Mouse (Mus musculus) neural tube, embryonic 15.5 days (tissue): ENCODE measurements around the gene Shank2. TPM values are rescaled to one million over a fixed set of nuclear protein-coding genes. Genes with fewer than 3 reads are reported as not detected.

Experiments
- ATAC-seq: fragments of 200-750 bp; cut with Nextera tagmentation; 2 replicates; pipeline ENCODE4 v1.8.0; 2017; ENCODE audit warnings: mild to moderate bottlenecking, moderate TSS enrichment, moderate library complexity; ENCODE audit not compliant: low FRiP score
- H3K27ac ChIP-seq: fragments of 300-500 bp; sonication (generic); replicated peaks from 2 replicates; pipeline ENCODE4 v1.5.1; 2015; ENCODE audit warnings: mild to moderate bottlenecking, inconsistent platforms
- H3K27me3 ChIP-seq: fragments of 300-500 bp; sonication (generic); replicated peaks from 2 replicates; pipeline ENCODE4 v1.6.1; 2015; ENCODE audit warnings: inconsistent platforms
- H3K36me3 ChIP-seq: fragments of 300-500 bp; sonication (generic); 2 replicates; pipeline ENCODE4 v1.6.1; 2015; ENCODE audit warnings: inconsistent platforms
- H3K4me1 ChIP-seq: fragments of 300-500 bp; sonication (generic); 2 replicates; pipeline ENCODE4 v1.6.1; 2015; ENCODE audit warnings: inconsistent platforms
- H3K4me2 ChIP-seq: fragments of 300-500 bp; sonication (generic); 2 replicates; pipeline ENCODE4 v1.6.1; 2015; ENCODE audit warnings: inconsistent platforms, mild to moderate bottlenecking, moderate library complexity
- H3K4me3 ChIP-seq: fragments of 300-500 bp; sonication (generic); replicated peaks from 2 replicates; pipeline ENCODE4 v1.5.1; 2015; ENCODE audit warnings: mild to moderate bottlenecking, inconsistent platforms
- H3K9ac ChIP-seq: fragments of 300-500 bp; sonication (generic); replicated peaks from 2 replicates; pipeline ENCODE4 v1.6.1; 2015; ENCODE audit warnings: mild to moderate bottlenecking, inconsistent platforms
- H3K9me3 ChIP-seq: fragments of 300-500 bp; sonication (generic); replicated peaks from 2 replicates; pipeline ENCODE4 v1.6.1; 2016; ENCODE audit warnings: inconsistent platforms
- WGBS: fragments of 180-500 bp; shearing (Covaris S2); methylation state at CpG from one replicate; pipeline ENCODE4 v1.1.7; 2015; ENCODE audit warnings: mixed read lengths; 5-methylcytosine and 5-hydroxymethylcytosine counted together
- polyA plus RNA-seq: library from polyadenylated mRNA; unstranded; fragments of >200 nt; fragmentation: Nextera tagmentation; extraction: Ambion mirVana; gene quantifications from 2 replicates; pipeline ENCODE4 v1.2.1, GENCODE M21; 2015

Shank2 gene
- polyA plus RNA-seq, 1 experiment from 2014 or later: 9.8 TPM

DNA sequence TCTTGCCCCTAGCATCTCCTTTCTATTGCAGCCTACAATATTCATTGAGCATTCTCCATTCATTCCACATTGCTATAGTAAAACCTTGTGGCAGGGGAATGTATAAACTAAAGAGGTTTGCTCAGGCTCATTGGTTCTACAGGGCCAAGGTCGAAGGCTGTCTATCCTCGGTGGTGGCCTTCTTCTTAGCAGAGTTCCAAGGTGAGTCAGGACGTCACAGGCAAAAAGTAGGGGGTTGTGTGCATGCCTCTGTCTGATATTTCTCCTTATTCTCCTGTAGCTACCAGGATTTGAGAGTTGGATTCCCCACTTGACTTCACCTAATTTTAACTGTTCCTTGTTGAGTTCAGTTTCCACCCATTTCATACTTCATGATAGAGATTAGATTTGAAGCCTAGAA is 29.9 kb downstream of the Shank2 start:
- no peak for ATAC-seq
- WGBS: 86% methylated on average over 3 of the region's 3 CpGs
- Histone ChIP-seq H3K4me2 (no peak overlapping the region), H3K4me1 (no peaks in the 10 kb centered on the region), H3K27ac (no peak overlapping the region), H3K4me3 (no peak overlapping the region), H3K9me3 (no peaks in the 10 kb centered on the region), H3K36me3 (no peaks in the 10 kb centered on the region), H3K27me3 (no peaks in the 10 kb centered on the region), H3K9ac (no peak overlapping the region)

DNA sequence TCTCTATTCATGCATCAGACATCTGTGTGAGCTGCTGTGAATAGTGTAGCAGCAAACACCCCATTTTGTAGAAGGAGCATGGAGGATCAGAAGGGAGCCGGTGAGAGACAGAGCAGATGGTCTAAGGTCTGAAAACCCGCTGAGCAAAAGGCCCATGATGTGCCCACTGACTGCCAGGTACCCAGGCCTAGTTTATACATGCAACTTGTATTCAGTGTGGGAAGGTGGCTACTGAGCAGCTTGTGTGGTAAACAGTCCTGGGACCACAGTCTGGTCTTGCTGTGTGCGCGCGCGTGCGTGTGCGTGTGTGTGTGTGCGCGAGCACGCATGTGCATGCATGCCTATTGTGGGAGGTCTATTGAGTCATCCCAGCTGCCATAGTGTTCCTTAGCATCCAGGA is 35.8 kb downstream of the Shank2 start:
- H3K27me3 ChIP-seq: no peaks in the 10 kb centered on the region
- no peak overlapping the region for H3K4me2 ChIP-seq
- H3K9me3 ChIP-seq: no peaks in the 10 kb centered on the region
- H3K27ac ChIP-seq: peak overlapping the region; percentile 60
- 93% methylated on average over 11 of the region's 11 CpGs for WGBS
- ATAC-seq: no peak
- peaks cover 14% of the 10 kb centered on the region for H3K4me1 ChIP-seq
- no peak overlapping the region for H3K4me3 ChIP-seq
- no peaks in the 10 kb centered on the region for H3K36me3 ChIP-seq
- no peak overlapping the region for H3K9ac ChIP-seq

DNA sequence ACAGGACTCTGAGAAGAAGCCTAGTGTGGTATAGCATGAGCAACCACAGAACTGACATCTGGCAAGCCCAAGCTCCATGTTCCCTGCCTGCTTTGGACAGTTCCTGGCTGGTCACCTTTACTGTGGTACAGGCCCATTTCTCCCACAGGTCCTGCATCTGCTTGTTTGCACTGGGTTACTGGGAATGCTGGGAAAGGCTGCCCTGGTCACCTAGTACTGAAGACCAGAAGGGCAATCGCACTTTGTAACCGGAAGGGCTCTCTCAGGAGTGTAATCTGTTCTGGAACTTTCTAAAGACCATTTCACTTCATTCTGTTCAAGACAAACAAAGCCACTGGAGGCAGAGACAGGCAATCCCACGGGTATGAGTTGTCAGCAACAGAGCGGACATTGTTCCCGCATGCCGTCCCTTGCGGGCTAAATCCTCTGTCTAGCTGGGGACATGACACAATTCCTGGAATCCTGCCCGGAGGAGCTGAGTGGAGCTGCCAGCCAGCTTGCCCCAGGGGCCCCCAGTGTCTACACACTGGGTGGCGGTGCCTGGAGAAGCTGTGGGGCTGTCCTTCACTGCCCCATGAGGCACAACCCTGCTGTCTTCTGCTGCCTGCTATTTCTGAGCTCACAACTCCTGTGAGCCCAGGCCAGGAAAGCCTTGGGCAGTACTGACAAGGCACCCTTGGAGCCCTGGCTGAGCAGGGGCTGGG is 36.4 kb downstream of the Shank2 start:
- 37% methylated on average over 9 of the region's 9 CpGs for WGBS
- Histone ChIP-seq H3K4me2 (no peak overlapping the region), H3K27me3 (no peaks in the 10 kb centered on the region), H3K36me3 (no peaks in the 10 kb centered on the region), H3K4me3 (no peak overlapping the region), H3K9ac (no peak overlapping the region), H3K9me3 (no peaks in the 10 kb centered on the region), H3K4me1 (peaks cover 14% of the 10 kb centered on the region), H3K27ac (peak overlapping the region; percentile 71)
- ATAC-seq: peak; percentile 76; the same call in 1 of the 2 replicates

DNA sequence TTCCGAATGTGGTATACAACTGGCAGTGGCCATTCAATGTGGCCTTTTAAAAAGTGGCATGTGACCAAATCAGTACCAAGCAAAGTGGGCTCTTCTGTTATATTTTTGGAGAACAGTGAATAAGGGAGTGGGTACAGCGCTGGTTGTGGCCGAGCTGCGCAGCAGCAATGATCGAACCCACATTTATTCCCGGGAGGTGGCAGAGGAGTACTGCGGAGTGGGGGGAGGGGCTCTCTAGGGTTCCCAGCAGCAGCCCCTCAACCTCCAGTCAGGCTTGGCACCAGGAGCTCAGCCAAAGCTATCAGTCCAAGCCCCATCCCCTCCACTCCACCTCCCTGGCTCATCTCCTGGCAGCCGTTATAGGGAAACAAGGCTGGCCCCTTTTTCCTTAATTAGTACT is 37.0 kb downstream of the Shank2 start:
- Histone ChIP-seq H3K27ac (peak overlapping the region; percentile 71), H3K36me3 (no peaks in the 10 kb centered on the region), H3K4me2 (no peak overlapping the region), H3K27me3 (no peaks in the 10 kb centered on the region), H3K4me3 (no peak overlapping the region), H3K4me1 (peaks cover 14% of the 10 kb centered on the region), H3K9me3 (no peaks in the 10 kb centered on the region), H3K9ac (no peak overlapping the region)
- 55% methylated on average over 8 of the region's 8 CpGs for WGBS
- 0 out of 2 replicates have a peak, but pooled peaks have one; percentile 24 for ATAC-seq

DNA sequence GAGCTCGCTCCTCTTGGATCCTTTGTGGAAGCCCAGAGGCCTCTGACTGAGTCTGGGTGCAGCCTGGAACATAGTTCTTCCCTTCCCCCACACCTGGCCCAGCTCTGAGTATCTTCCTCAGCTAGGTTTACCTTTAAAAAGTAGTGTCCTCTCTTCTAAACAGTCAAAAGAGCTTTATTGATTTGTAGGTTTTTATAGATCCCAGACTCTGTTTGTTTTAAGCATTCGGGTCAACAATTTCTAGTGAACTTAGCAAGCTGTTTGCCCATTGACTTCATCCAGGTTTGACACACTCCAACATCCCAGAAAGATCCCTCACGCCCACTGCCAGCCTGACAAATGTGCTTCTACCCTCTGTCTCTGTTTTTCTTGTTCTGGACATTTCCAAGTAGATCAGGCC is 38.6 kb downstream of the Shank2 start:
- Histone ChIP-seq H3K27me3 (no peaks in the 10 kb centered on the region), H3K4me2 (no peak overlapping the region), H3K36me3 (no peaks in the 10 kb centered on the region), H3K4me1 (peaks cover 14% of the 10 kb centered on the region), H3K9ac (no peak overlapping the region), H3K27ac (no peak overlapping the region), H3K9me3 (no peaks in the 10 kb centered on the region), H3K4me3 (no peak overlapping the region)
- no peak for ATAC-seq
- WGBS: 79% methylated on average over 3 of the region's 3 CpGs

DNA sequence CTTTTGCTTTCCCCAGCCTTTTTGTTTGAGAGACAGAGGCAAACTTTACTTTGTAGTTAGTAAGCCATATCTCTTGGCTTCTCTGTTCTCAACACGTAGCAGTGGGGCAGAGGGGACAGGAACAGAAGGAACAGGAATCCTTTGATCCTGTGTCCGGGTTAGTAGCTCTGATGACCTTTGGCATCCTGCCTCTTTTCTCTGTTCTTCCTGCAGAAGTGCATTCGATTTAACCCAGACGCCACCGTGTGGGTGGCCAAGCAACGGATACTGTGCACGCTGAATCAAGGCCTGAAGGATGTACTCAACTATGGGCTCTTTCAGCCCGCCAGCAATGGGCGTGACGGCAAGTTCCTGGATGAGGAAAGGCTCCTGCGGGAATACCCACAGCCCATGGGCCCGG is 50.3 kb downstream of the Shank2 start:
- Histone ChIP-seq H3K9ac (no peak overlapping the region), H3K27ac (no peak overlapping the region), H3K36me3 (no peaks in the 10 kb centered on the region), H3K9me3 (no peaks in the 10 kb centered on the region), H3K4me1 (peaks cover 2% of the 10 kb centered on the region; the same call in 1 of the 2 replicates), H3K4me2 (no peak overlapping the region), H3K4me3 (no peak overlapping the region), H3K27me3 (0 out of 2 replicates have a peak, but pooled peaks cover 2% of the 10 kb centered on the region)
- WGBS: 7% methylated on average over 12 of the region's 12 CpGs
- ATAC-seq: no peak

DNA sequence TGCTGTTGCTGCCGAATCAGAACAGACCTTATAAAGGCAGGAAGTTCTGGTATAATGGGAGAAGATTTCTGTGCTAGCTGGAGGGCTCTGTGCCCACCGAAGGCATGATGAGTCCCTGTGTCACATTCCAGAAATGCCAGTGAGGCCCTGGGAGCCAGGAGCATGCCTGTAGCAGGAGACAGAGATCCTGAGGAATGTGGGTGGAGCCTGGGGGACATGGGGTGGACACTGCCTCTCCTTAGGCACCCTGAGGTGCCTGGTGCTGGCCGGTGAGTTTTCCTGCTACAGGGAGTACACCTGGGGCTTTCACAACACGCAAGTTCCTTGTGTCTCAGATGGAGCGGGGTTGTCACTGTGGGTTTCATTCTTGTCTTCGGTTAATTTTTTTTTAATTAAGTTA is 53.5 kb downstream of the Shank2 start:
- Histone ChIP-seq H3K4me3 (no peak overlapping the region), H3K9ac (no peak overlapping the region), H3K4me2 (no peak overlapping the region), H3K4me1 (peaks cover 2% of the 10 kb centered on the region; the same call in 1 of the 2 replicates), H3K36me3 (no peaks in the 10 kb centered on the region), H3K27me3 (0 out of 2 replicates have a peak, but pooled peaks cover 2% of the 10 kb centered on the region), H3K27ac (no peak overlapping the region), H3K9me3 (no peaks in the 10 kb centered on the region)
- ATAC-seq: no peak
- 74% methylated on average over 6 of the region's 6 CpGs for WGBS

DNA sequence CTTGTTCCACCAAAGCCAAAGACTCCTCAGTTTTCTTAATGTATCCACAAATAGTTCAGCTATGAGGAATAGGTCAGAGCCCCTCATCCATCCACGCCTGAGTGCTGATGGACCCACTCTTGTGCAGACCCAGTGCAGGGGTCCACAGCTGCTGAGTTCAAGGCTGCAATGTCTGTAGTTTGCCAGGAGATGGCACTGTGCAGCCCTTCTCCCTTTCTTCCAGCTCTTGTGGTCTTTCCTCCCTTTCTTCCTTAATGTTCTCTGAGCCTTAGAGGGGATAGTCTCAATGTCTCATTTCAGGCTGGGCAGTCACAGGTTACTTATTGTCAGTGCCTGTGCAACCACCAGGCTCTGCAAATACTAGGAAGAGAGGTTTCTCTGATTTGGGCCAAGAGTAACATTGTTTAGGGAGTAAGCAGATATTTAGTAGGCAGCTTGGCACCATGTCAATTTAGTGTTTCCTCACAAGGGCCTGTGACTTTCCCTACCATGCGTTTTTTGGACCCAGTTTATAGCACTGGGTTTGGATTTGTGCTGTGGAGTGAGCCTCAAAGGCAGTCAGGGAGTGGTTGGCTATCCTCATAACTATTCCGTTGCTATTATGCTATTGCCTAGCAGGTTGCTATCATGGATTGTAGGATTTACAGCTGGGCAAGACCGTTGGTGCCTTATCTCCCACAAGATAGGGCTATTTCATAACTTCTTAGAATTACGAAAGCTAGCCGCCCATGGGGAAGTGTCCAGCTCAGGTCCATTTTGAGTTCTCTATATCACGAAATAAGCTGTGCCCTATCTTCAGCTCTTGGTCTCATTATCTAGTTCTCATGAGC is 54.2 kb downstream of the Shank2 start:
- no peak for ATAC-seq
- Histone ChIP-seq H3K9ac (no peak overlapping the region), H3K27ac (no peak overlapping the region), H3K4me3 (no peak overlapping the region), H3K36me3 (no peaks in the 10 kb centered on the region), H3K9me3 (no peaks in the 10 kb centered on the region), H3K4me1 (peaks cover 2% of the 10 kb centered on the region; the same call in 1 of the 2 replicates), H3K27me3 (0 out of 2 replicates have a peak, but pooled peaks cover 2% of the 10 kb centered on the region), H3K4me2 (no peak overlapping the region)
- 76% methylated on average over 7 of the region's 7 CpGs for WGBS

DNA sequence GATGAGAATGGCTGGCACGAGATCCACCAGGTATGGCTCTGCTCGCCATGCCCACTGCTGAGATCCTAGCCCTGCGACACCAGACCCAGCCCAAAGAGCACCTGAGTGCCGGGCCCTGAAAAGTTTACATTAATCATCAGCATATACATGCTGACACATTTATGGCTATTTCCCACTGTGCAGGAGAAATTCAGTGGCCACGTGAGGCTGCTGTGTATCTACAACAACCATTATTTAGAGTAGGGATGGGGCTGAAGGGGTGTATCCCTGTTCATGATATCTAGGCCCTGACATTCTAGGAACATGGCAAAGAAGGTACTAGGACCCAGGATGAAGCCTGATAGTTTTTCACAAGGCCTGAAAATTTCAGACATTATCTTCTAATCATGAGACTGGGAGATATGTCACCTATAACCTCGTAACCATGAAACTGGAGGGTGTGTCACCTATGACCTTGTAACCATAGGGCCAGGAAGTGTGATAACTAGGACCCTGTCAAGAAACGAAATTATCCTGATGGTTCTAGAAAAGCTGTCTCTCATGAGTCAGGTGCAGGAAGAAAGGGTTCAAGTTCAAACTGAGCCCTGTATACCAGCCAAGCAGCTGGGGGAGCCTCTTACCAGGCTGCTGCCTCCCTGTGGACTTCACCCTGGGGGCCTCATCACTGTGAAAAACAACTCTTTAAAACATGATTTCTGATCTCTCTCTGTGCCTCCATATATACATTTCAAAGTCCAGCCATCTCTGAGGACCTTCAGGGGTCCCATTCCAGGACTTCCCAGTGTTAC is 68.6 kb downstream of the Shank2 start:
- no peaks in the 10 kb centered on the region for H3K9me3 ChIP-seq
- no peaks in the 10 kb centered on the region for H3K27me3 ChIP-seq
- H3K4me2 ChIP-seq: no peak overlapping the region
- H3K27ac ChIP-seq: no peak overlapping the region
- no peaks in the 10 kb centered on the region for H3K36me3 ChIP-seq
- no peak overlapping the region for H3K9ac ChIP-seq
- H3K4me1 ChIP-seq: no peaks in the 10 kb centered on the region
- 74% methylated on average over 7 of the region's 7 CpGs for WGBS
- no peak overlapping the region for H3K4me3 ChIP-seq
- no peak for ATAC-seq

DNA sequence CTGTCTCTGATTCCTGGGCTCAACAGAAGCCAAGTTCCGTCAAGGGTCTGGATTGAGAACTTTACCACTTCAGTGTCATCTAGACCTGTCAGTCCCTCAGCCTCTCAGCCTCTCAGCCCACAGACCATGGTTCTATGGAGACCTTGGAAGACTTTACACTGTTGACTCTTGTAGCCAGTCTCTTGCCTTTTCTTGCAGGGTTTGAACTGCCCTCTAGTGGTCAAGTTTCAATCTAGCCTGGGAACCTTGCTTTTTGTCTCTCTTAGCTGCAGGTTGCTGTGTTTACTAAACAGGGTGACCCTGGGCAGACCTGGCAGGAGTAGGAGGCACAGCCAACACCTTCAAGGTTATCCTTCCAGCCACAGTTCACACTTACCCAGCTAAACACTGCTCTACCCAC is 70.5 kb downstream of the Shank2 start:
- Histone ChIP-seq H3K36me3 (no peaks in the 10 kb centered on the region), H3K27ac (no peak overlapping the region), H3K27me3 (no peaks in the 10 kb centered on the region), H3K4me2 (no peak overlapping the region), H3K4me1 (no peaks in the 10 kb centered on the region), H3K4me3 (no peak overlapping the region), H3K9me3 (no peaks in the 10 kb centered on the region), H3K9ac (no peak overlapping the region)
- peak; percentile 35 for ATAC-seq
- 57% methylated on average over 1 of the region's 1 CpGs for WGBS

DNA sequence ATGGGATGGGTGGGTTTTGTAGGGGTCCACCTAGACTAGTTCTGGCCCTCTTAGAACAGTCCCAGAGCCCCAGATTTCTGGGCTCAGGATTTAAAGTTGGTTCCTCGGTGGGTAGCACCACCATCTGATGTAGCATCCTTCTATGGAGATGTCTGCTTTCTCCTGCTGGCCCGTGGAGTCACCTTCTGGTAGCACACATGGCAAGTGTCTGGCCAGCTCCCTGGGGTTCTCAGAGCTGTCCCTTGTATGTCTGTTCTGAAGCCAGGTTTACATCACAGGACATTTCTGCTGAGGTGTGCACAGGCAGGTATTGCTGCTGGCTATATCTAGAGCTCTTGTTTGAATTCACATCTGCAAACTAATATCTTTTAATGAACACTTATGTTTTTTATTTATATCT is 71.1 kb downstream of the Shank2 start:
- no peaks in the 10 kb centered on the region for H3K27me3 ChIP-seq
- 96% methylated on average over 2 of the region's 2 CpGs for WGBS
- H3K4me2 ChIP-seq: no peak overlapping the region
- ATAC-seq: no peak
- H3K27ac ChIP-seq: no peak overlapping the region
- no peaks in the 10 kb centered on the region for H3K36me3 ChIP-seq
- H3K4me3 ChIP-seq: no peak overlapping the region
- no peak overlapping the region for H3K9ac ChIP-seq
- no peaks in the 10 kb centered on the region for H3K9me3 ChIP-seq
- H3K4me1 ChIP-seq: no peaks in the 10 kb centered on the region
